ENCODE assay signal across 6 mouse cellular contexts in the genomic region with DNA sequence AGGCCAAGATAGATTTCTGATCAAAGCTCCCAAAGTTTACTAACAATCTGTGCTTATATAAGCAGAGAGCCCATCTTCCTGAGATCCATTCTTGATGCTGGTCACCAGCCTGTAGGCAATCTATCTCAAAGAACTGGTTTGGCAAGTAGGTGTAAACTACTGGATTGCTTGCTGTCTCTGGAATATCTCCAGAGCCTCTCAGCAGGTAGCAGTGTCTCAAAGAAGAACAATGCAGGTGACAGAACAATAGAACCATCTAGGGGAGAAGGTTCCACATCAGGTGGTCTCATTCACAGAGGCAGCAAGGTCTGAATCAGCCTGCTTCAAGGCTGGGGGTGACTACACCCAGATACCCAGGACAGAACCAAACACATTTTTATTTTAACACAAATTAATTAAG.
"Had no signal": no experiment of that assay in that cellular context is flagged by ENCODE, and none has a peak within 500 bp of the region (broad histone marks: within the 10 kb centered on the region; RNA-seq: fewer than 3 reads in every experiment).

No protein-coding gene starts in this region.

- DNase-seq: lung, adult 2 months; lung, postnatal 14 days; lung, postnatal 36 days; right cerebral cortex, postnatal 14 days; thymus, postnatal 14 days; thymus, postnatal 36 days had no signal
